Mouse (Mus musculus): ENCODE results near the gene Spen.
A peak's percentile ranks its signal among the peaks of the same experiment; 100 is the strongest.
"Not testable (repeated sequence)": the region's sequence is repeated elsewhere in the genome, so short reads cannot be mapped to it uniquely, and the experiment has no call there.

The Spen gene

DNA sequence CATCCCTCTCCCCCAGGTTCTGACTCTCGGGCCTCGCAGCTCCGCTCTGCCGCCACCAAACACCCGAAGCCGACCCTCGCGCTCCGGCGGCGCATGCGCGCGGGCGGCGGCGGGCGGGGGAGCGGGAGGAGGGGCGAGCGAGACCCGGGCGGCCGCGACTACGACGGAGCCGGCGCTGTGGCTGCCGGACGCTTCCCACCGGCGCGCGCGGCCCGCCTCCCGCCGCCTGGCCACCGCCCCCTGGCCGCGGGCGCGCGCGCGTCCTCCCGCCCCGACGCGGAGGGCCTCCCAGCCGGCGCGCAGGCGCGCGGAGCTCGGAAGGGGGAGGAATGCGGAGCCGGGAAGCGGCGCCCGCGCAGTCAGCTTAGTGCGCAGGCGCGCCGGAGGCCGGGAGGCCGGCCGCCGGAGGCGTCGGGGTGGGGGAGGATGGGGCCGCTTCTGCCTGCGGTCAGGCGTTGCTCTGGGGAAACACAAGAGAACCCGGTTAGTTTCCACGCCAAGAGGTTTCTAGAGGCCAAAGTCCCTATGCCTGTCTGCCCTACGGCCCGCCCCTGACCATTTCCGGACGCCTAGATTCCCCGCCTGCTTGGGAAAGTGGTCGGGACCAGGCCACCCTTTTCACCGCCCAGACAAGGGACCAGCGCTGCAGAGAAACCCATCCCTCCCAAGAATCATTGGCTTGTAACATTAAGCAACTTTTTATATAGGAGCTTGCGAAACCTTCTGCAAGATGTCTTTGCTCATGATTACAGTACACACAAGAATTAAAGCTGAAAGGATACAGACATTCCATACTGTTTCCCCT lies at the start of gene Spen:
TSS of gene Spen (minus strand) at position 190 of the 805 bp plus-strand sequence.
- peak; percentile 93 for DNase-seq (ENCODE audit: low spot score)

DNA sequence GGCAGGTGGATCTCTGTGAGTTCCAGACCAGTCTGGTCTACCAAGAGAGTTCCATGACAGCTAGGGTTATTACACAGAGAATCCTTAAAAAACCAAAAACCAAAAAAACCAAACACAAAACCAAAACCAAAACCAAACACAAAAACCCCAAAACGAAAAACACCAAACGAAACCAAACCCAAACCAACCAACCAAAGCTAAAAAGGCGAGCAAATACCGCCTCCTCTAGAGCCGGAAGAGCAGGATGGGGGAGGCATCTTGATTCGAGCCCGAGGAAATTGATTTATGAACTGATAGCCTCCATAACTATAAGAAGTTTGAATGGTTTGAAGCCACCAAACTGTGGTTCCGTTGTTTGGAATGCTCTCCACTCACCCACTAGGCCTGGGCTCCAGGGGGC lies 45.5 kb upstream of the Spen start:
- no peak for DNase-seq (ENCODE audit: low spot score)

DNA sequence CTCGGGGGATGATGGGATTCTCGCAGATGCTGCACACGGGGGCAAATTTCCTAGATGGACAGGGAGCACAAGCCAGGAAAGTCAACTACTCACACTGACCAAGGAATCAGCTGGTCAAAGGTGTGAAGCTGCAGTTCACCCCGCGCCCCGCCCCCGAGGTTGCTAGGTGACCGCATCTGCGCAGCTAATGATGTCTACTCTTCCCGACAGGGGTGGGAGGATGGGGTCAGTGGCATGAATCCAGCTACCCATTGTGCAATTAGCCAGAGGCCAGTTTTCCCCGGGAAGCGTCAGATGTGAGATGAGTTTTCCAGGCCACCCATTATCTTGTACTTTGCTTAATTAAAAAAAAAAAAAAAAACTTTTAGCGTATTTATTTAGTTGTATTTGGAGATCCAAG lies 42.7 kb upstream of the Spen start:
- DNase-seq (ENCODE audit: low spot score), result no peak

DNA sequence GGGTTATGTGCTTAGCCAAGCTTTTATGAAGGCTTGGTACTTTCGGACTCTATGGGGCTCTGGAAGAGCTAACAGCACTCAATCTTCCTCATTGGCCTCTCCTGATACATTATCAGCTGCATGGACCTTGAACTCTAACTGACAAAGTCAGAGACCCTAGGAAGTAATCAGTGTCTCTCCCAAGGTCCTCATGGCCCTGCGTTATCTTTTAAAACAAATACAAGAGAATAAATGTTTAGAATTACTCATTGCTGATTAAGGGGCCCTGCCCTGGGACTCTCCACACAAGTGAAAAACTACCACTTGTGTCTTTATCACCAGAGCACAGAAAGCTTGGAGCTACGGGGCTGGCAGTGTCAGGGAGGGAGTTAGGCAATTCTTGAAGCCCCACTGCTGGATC lies 40.4 kb upstream of the Spen start:
- no peak for DNase-seq (ENCODE audit: low spot score)

DNA sequence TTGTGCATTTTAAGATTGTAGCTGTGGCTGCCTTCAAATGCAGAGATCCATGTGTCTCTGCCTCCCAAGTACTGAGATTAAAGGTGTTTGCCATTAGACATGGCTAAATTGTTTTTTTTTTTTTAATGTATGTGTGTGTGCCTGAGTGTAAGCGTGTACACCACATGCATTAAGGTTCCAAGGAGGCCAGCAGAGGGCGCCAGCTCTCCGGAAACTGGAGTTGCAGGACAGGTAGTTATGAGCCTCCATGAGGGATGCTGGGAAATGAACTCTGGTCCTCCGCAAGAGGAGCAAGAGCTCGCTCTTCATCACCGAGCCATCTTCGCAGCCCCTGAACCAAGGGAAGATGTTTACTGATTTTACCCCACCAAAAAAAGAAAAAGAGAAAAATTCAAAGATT lies 38.5 kb upstream of the Spen start:
- no peak for DNase-seq (ENCODE audit: low spot score)

DNA sequence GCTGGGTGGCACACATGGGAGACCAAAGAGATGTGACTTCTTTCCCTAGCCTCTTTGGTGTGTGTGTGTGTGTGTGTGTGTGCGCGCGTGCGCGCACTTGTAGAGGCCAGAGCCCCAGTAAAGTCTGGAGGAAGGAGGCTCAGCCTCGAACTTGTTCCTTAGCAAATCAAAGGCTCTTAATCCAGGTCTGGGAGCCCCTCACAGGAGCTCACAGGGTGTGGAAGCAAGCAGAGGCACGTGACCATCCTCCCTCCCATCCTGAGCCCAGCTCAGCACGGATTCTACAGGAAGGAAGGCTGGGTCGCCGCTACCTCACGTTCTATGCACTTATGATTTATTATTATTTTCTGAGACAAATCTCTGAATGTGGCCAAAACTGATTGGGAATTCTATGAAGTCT lies 38.0 kb upstream of the Spen start:
- no peak for DNase-seq (ENCODE audit: low spot score)

DNA sequence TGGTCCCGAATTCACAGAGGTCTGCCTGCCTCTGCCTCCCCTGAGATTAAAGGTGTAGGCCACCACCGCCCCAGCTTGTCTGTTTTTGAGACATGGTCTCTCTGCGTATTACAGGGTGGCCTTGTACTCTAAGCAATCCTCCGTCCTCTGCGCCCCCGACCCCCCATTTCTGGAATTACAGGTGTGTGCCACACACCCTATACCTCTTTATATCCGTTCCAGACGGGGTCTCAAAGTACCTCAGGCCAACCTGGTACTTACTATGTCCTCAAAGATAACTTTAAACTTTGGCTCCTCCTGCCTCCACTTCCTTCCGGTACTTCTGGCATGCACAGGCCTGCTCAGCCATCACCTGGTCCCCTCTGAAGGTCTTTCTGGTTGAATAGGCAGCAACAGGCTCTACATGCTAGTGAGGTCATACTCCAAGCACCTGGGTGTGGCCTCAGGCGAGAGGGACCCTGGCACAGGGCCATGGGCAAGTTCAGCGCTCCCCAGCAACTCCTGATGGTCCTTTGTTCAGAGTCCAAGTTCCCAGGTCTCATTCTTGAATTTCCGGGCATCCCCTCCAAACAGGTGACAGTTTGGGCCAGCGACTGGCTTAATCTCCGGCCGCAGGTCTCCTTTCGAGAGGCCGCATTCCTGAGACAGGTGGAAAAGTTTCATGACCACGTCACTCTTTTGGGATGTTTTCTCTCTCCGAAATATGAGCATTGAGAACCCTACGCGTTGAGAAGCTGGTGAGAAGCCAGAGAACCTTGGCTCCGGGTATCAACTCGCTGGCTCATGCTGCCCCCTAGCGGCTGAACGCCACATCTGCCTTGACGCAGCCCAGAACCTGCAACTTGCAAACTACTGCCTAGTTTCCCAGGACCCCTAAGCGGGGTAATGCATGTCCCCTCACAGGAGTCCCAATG lies 36.6 kb upstream of the Spen start:
- DNase-seq (ENCODE audit: low spot score), result peak; percentile 89

DNA sequence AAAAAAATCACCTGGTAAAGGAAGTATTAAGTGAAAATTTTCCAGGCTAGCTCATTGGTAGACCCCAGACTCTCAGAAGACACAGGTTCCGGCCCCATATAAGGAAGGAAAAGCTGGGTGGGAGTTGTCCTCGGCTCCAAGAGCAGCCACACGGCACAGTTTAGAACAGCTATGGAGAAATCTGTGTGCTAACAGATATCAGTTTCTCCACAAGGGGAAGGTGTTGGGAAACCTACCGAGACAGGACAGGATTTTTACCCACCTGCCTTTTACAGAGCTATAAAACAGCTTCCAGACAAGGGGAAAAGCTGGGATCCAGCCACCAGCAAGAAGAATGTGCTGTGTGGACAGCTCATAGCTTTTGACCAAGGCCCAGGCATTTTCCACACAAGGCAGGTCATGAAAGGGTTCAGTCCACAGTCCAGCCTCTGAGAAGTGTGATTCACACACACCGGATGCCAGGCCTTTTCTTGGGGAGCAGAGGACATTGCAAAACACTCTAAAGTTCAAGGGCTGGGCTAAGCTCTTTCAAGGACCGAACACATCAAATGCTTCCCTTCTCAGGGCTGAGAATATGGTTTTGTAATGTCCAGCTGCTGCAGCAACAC lies 35.1 kb upstream of the Spen start:
- DNase-seq (ENCODE audit: low spot score), result no peak

DNA sequence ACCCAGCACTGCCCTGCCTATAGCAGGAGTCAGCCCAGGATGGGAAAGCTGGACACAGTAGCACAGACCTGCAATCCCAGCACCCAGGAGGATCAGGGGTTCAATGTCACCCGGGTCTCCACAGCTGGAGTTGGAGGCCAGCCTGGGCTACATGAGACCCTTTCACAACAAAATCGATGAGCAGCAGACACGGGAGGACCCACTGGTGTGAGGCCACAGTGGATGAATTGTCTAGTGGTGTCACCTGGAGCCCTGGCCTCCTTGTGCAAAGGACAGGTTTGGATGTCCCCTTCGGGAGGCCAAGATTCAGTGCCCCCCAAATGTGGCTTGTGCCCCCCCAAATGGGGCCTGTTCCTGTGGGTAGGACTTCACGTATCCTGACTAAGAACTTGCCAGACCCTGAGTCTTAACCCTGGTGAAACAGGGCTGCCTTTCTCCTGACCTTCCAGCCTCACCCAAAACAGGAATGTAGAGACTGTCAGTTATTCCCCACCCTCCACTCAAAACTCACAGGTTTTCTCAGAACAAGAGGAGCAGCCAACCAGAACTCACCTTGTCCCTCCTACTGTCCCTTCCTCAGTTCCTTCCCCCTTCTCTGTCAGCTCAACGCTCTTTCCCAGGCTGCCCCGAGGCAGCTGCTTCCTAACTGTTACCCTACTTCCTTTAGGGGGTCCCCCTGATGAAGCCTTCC lies 34.4 kb upstream of the Spen start:
- DNase-seq (ENCODE audit: low spot score), result no peak

DNA sequence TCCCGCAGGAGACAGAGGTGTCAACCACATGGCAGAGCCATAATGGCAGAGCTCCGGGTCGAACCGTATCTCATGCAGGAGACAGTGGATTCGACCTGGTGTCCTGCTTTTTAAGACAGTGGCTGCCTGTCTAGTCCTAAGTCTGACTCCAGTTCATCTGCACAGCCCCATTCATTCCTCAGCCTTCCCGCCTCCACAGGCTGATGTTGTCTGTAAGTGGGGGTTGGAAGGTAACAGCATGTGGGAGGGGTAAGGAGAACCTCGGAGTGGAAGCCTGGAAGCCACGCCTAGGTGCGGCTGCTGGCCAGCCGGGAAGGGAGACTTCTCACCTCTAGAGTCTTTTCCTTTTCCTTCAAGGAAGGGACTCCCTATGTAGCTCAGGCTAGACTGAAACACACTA lies 33.5 kb upstream of the Spen start:
- DNase-seq (ENCODE audit: low spot score), result no peak

DNA sequence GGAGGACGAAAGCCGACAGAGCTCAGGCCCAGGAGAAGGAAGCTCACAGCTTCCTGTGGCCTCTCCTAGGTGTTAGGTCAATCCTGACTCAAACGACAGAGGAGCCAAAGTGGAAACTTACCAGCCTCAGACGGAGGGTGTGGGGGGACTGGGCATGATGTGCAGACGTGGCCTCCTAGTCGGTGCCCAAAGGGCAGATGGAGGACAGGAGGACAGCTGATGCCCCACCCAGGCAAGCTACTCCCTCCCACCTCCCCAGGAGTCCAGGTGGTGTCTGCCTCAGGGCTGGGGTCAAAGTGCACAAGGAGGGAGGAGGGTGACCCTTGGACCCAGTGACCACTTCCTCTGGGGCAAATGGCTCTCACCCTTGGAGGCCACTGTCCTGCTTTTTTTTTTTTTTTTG lies 32.9 kb upstream of the Spen start:
- DNase-seq (ENCODE audit: low spot score), result no peak

DNA sequence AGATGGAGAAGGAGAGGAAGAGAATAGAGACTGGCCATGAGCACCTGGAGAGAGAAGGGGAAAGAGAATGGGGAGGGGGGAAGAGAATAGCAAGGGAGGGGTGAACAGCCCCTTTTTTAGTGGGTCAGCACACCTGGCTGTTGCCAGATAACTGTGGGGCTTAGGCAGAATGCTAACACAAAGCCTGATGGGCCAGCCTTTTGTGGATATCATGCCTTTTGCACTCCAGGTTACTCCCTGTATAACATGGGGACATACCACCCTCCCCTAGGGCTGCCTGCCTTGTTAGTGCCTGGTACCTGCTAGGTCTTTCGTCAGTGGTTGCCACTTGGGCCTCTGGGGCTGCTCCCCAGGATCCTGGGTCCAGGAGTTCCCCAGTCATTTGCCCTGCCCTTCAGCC lies 32.4 kb upstream of the Spen start:
- no peak for DNase-seq (ENCODE audit: low spot score)

DNA sequence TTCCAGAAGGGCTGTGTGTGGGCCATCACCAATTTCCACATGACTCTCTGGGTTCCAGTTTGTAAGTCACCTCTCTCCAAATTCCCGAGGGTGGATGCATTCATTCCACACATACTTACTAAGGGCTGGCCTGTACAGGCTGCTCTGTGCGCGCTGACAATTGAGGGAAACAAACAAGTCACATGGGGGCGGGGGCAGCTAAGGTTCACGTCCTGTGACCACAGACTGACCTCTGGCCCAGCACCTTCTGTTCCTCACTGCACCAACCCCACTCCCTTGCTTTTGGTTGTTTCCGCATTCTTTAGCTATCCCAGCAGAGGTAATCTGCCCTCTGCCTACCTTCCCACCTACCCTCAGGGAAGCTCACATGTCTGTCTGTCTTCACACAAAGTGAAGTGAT lies 31.6 kb upstream of the Spen start:
- peak; percentile 23 for DNase-seq (ENCODE audit: low spot score)

DNA sequence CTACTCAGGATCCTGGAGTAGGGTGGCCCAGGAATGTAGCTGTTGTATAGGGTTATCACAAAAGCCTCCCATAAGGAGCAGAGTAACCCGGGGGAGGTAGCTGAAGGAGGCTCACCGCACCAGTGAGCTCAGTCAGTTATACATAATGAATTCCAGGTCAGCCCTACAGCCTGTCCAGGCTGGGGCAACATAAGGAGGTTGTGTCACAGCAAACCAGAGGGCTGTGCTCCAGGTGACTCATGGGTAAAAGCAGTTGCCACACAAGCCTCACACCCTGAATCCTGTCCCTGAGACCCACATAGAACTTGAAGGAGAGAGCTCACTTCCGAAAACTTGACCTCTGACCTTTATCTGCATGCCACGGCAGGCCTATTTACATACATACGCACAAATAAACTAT lies 30.6 kb upstream of the Spen start:
- no peak for DNase-seq (ENCODE audit: low spot score)

DNA sequence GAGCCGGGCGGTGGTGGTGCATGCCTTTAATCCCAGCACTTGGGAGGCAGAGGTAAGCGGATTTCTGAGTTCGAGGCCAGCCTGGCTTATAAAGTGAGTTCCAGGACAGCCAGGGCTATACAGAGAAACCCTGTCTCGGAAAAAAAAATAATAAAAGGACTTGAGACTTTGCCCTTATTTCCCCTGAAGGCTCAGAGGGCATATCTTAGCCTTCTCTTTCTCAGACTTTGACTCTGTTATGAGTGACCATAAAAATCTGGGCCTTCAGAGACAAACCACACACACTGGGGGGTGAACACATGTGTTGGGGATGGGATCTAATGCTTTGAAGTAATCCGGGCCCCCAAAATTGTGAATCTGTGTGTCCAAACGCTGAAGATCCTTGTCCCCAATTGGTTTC lies 28.8 kb upstream of the Spen start:
- DNase-seq (ENCODE audit: low spot score), result not testable (repeated sequence)

DNA sequence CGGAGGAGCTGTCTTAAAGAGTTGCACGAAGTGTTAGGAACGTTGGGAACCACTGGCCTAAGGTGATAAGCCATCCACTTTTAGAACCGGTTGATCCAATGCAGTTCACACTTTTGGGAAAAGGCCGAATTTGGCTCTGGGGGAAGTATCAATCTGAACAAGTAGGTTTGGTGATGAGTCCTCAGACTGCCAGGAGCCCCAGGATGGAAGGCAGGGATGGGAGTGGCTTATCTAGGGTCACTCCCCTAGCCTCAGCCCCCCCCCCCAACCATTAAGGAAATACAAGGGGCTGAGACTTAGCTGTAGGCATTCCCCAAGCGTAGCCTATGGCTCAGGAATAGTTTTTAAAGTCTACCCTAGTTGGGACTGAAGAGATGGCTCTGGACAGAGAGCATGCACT lies 27.8 kb upstream of the Spen start:
- DNase-seq (ENCODE audit: low spot score), result no peak

DNA sequence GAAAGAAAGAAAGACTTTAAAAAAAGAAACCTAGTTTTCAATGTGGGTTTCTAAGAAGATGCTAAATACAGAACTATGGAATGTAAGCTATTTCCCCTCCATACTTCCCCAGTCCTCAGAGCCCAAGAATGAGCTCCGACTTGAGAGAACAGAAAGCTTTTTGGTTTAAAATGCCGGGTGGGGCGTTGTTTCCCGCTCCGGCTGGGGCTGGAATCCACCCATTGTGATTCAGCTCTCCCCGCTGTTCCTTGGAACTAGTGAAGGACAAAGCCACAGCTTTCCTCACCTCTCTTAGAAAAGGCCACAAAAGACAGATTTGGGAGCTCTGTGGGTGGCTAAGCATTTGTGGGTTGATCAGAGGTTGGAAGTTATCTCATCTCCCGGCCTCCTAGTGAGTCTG lies 26.9 kb upstream of the Spen start:
- DNase-seq (ENCODE audit: low spot score), result no peak

DNA sequence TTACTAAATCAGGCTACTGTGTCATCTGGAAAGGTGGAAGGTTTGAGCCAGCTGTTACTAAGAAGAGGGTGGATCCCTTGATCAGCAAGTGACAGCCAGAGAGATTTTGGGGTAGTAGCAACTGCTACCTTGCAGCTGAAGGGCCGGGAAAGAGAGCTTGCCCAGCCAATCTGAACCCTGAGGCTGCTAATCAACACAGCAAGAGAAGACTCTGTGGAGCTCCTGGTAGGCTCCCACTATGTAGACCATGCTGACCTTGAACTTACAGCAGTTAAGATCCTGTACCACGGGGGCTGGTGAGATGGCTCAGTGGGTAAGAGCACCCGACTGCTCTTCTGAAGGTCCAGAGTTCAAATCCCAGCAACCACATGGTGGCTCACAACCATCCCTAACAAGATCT lies 26.3 kb upstream of the Spen start:
- no peak for DNase-seq (ENCODE audit: low spot score)

DNA sequence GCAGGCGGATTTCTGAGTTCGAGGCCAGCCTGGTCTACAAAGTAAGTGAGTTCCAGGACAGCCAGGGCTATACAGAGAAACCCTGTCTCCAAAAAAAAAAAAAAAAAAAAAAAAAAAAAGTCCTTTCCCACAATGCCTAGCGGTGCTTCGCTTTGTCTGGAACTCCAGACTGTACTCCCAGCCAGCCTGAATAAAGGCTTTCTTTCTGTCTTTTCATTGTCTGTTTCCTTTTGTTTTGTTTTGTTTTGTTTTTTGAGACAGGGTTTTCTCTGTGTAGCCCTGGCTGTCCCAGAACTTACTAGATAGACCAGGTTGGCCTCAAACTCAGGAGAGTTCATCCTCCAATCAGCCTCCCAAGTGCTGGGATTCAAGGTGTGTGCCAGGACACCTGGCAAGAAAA lies 25.8 kb upstream of the Spen start:
- DNase-seq (ENCODE audit: low spot score), result no peak

DNA sequence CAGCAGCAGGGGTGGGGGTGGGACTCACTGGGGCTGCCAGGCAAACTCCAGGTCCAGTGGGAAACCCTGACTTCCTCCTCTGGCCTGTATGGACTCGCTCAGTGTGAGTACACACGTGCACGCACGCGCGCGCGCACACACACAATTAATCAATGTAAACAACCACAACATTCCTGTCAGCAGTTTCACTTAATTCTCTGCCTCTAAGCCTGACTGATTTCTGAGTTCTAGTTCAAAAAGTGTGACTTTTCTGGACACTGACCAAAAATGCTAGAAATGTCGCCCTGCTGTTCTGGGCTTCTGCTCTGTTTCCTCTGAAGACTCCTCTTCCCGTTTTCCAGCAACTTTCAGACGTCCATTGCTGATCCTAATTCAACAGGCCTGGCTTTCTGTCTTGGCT lies 23.9 kb upstream of the Spen start:
- no peak for DNase-seq (ENCODE audit: low spot score)

DNA sequence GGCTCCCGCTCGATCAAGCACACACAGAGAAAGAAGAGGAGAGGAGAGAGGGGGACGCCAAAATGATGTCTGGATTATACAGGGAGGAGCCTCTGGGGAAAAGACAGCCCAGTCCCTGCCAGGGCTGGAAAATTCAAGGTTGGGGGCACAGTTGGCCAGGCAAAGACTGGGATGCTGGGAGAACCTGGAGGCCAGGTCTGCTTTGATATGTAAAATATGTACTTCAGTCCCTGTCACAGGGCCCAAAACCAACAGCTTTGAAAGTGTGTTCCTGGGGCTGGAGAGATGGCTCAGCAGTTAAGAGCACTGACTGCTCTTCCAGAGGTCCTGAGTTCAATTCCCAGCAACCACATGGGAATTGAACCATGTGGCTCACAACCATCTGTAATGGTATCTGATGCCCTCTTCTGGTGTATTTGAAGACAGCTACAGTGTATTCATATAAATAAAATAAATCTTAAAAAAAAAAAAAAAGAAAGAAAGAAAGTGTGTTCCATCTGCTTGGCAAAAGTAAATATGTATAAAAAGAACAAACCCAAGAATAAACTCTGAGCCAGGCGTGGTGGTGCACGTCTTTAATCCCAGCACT lies 23.0 kb upstream of the Spen start:
- DNase-seq (ENCODE audit: low spot score), result not testable (repeated sequence)

DNA sequence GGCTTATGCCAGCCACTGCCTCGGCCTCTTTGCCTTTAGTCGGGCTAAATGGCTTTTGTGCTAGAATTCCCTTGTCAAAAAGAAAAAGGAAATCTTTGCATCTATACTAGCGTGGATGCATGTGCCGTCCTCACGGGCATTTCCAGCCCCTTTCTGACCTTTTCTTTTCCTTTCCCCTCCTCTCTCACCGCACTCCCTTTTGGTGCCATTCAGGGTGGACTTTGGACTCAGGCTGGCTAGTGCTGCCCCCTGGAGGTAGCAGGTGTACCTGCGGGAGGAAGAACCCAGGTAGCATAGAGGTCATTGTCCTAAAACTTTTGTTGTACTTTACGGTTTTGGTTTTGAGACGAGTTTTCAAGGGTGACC lies 21.5 kb upstream of the Spen start:
- DNase-seq (ENCODE audit: low spot score), result peak; percentile 91
